Mouse (Mus musculus): ENCODE results near the gene Ss18l2.
A peak's percentile ranks its signal among the peaks of the same experiment; 100 is the strongest.

Gene Ss18l2

GRCm38 (mm10) chr9:121704261-121704645, 5.9 kb upstream of the Ss18l2 start:
- no peak for DNase-seq (ENCODE audit: low spot score)

GRCm38 (mm10) chr9:121704646-121705625, 5.2 kb upstream of the Ss18l2 start, which contains the start of gene Sec22c:
Gene Sec22c, minus strand, starts transcription at chr9:121705490.
- DNase-seq (ENCODE audit: low spot score), result peak; percentile 87

- no peak for DNase-seq (ENCODE audit: low spot score)
Measured at GRCm38 (mm10) chr9:121706029-121706675, 4.0 kb upstream of the Ss18l2 start.

- no peak for DNase-seq (ENCODE audit: low spot score)
Measured at GRCm38 (mm10) chr9:121707801-121708200, 2.3 kb upstream of the Ss18l2 start.

- no peak for DNase-seq (ENCODE audit: low spot score)
Measured at GRCm38 (mm10) chr9:121708506-121709486, 1.3 kb upstream of the Ss18l2 start.

GRCm38 (mm10) chr9:121710584-121710975, 451 bp downstream of the Ss18l2 start:
- no peak for DNase-seq (ENCODE audit: low spot score)

GRCm38 (mm10) chr9:121717048-121717447, 6.9 kb downstream of the Ss18l2 start:
- no peak for DNase-seq (ENCODE audit: low spot score)

- DNase-seq (ENCODE audit: low spot score), result peak; percentile 14
Measured at GRCm38 (mm10) chr9:121718070-121718705, 8.1 kb downstream of the Ss18l2 start.

GRCm38 (mm10) chr9:121718792-121719318, 8.7 kb downstream of the Ss18l2 start, which contains the start of gene Nktr:
Gene Nktr, plus strand, starts transcription at chr9:121719169.
- peak; percentile 98 for DNase-seq (ENCODE audit: low spot score)

GRCm38 (mm10) chr9:121719347-121720331, 9.5 kb downstream of the Ss18l2 start:
- DNase-seq (ENCODE audit: low spot score), result peak; percentile 17

- DNase-seq (ENCODE audit: low spot score), result no peak
Measured at GRCm38 (mm10) chr9:121740490-121740889, 30.4 kb downstream of the Ss18l2 start.

- DNase-seq (ENCODE audit: low spot score), result no peak
Measured at GRCm38 (mm10) chr9:121741168-121741567, 31.0 kb downstream of the Ss18l2 start.

GRCm38 (mm10) chr9:121744051-121744450, 33.9 kb downstream of the Ss18l2 start:
- DNase-seq (ENCODE audit: low spot score), result no peak

- no peak for DNase-seq (ENCODE audit: low spot score)
Measured at GRCm38 (mm10) chr9:121752774-121753173, 42.6 kb downstream of the Ss18l2 start.

- no peak for DNase-seq (ENCODE audit: low spot score)
Measured at GRCm38 (mm10) chr9:121754624-121755023, 44.5 kb downstream of the Ss18l2 start.

GRCm38 (mm10) chr9:121756785-121757184, 46.7 kb downstream of the Ss18l2 start:
- no peak for DNase-seq (ENCODE audit: low spot score)

GRCm38 (mm10) chr9:121757432-121757831, 47.3 kb downstream of the Ss18l2 start:
- peak; percentile 18 for DNase-seq (ENCODE audit: low spot score)

GRCm38 (mm10) chr9:121757835-121758814, 48.0 kb downstream of the Ss18l2 start:
- DNase-seq (ENCODE audit: low spot score), result no peak

Measured in ovary, postnatal 36 days (tissue).